Mouse (Mus musculus) natural killer cell, adult 2 months (primary cell): ENCODE results near the gene Vsig10.

Experiments used
- DNase-seq, 2 experiments: peaks; one replicate each; pipeline ENCODE4 v3.0.0; 2022; ENCODE audit warnings: low spot score in 2 of 2

Gene Vsig10

GRCm38 (mm10) chr5:117355648-117356303, 36.9 kb downstream of the Vsig10 start:
- no peak for DNase-seq

GRCm38 (mm10) chr5:117356365-117357128, 37.7 kb downstream of the Vsig10 start:
- DNase-seq, result no peak

- DNase-seq, result peak; percentile 61 to 75
Observed at GRCm38 (mm10) chr5:117357129-117357477, 38.2 kb downstream of the Vsig10 start, which contains the start of gene Wsb2. TSS of gene Wsb2 (plus strand) at chr5:117357304.

- peak; percentile 12 to 55 for DNase-seq
Observed at GRCm38 (mm10) chr5:117357478-117358247, 38.8 kb downstream of the Vsig10 start.

- DNase-seq, result no peak
Observed at GRCm38 (mm10) chr5:117358248-117358630, 39.4 kb downstream of the Vsig10 start.

- peak; percentile 38 to 68 for DNase-seq
Observed at GRCm38 (mm10) chr5:117358725-117359124, 39.8 kb downstream of the Vsig10 start.

- DNase-seq, result peak in 1 of 2 experiments; percentile 41
Observed at GRCm38 (mm10) chr5:117359497-117360227, 40.8 kb downstream of the Vsig10 start.

GRCm38 (mm10) chr5:117360228-117360515, 41.3 kb downstream of the Vsig10 start:
- no peak for DNase-seq

GRCm38 (mm10) chr5:117360631-117361541, 42.0 kb downstream of the Vsig10 start:
- no peak for DNase-seq

- DNase-seq, result no peak
Observed at GRCm38 (mm10) chr5:117361590-117361989, 42.7 kb downstream of the Vsig10 start.

GRCm38 (mm10) chr5:117363066-117363782, 44.3 kb downstream of the Vsig10 start:
- DNase-seq, result no peak

GRCm38 (mm10) chr5:117364821-117365220, 45.9 kb downstream of the Vsig10 start:
- no peak for DNase-seq

- no peak for DNase-seq
Observed at GRCm38 (mm10) chr5:117365904-117366561, 47.1 kb downstream of the Vsig10 start.

GRCm38 (mm10) chr5:117367206-117367605, 48.3 kb downstream of the Vsig10 start:
- DNase-seq, result no peak

- DNase-seq, result no peak
Observed at GRCm38 (mm10) chr5:117370592-117370991, 51.7 kb downstream of the Vsig10 start.

GRCm38 (mm10) chr5:117373418-117373817, 54.5 kb downstream of the Vsig10 start:
- DNase-seq, result no peak

GRCm38 (mm10) chr5:117374372-117375049, 55.6 kb downstream of the Vsig10 start:
- no peak for DNase-seq

GRCm38 (mm10) chr5:117376331-117376761, 57.5 kb downstream of the Vsig10 start:
- no peak for DNase-seq

- DNase-seq, result peak; percentile 21 to 43
Observed at GRCm38 (mm10) chr5:117377731-117378130, 58.8 kb downstream of the Vsig10 start.
